Mouse (Mus musculus): Measurements from ENCODE around the gene Bmt2.
A peak's percentile ranks its signal among the peaks of the same experiment; 100 is the strongest.

The Bmt2 gene

GRCm38 (mm10) chr6:13677818-13678282, at the start of gene Bmt2:
TSS of gene Bmt2 (minus strand) at chr6:13677966.
- peak; percentile 99 for DNase-seq (ENCODE audit: inconsistent ontology term)

GRCm38 (mm10) chr6:13722166-13722565, 44.4 kb upstream of the Bmt2 start:
- no peak for DNase-seq (ENCODE audit: inconsistent ontology term)

GRCm38 (mm10) chr6:13714867-13715266, 37.1 kb upstream of the Bmt2 start:
- DNase-seq (ENCODE audit: inconsistent ontology term): no peak

- DNase-seq (ENCODE audit: inconsistent ontology term): no peak
Measured at GRCm38 (mm10) chr6:13696882-13697281, 19.1 kb upstream of the Bmt2 start.

- no peak for DNase-seq (ENCODE audit: inconsistent ontology term)
Measured at GRCm38 (mm10) chr6:13695103-13695845, 17.5 kb upstream of the Bmt2 start.

- DNase-seq (ENCODE audit: inconsistent ontology term): no peak
Measured at GRCm38 (mm10) chr6:13691657-13692294, 14.0 kb upstream of the Bmt2 start.

- no peak for DNase-seq (ENCODE audit: inconsistent ontology term)
Measured at GRCm38 (mm10) chr6:13690398-13690797, 12.6 kb upstream of the Bmt2 start.

GRCm38 (mm10) chr6:13683929-13684595, 6.3 kb upstream of the Bmt2 start:
- no peak for DNase-seq (ENCODE audit: inconsistent ontology term)

GRCm38 (mm10) chr6:13678349-13678748, 583 bp upstream of the Bmt2 start:
- no peak for DNase-seq (ENCODE audit: inconsistent ontology term)

GRCm38 (mm10) chr6:13677141-13677761, 515 bp downstream of the Bmt2 start:
- peak; percentile 79 for DNase-seq (ENCODE audit: inconsistent ontology term)

GRCm38 (mm10) chr6:13676196-13676595, 1.6 kb downstream of the Bmt2 start:
- peak; percentile 15 for DNase-seq (ENCODE audit: inconsistent ontology term)

- no peak for DNase-seq (ENCODE audit: inconsistent ontology term)
Measured at GRCm38 (mm10) chr6:13674600-13675305, 3.0 kb downstream of the Bmt2 start.

GRCm38 (mm10) chr6:13665646-13666045, 12.1 kb downstream of the Bmt2 start:
- DNase-seq (ENCODE audit: inconsistent ontology term): no peak

GRCm38 (mm10) chr6:13658016-13658415, 19.8 kb downstream of the Bmt2 start:
- no peak for DNase-seq (ENCODE audit: inconsistent ontology term)

- no peak for DNase-seq (ENCODE audit: inconsistent ontology term)
Measured at GRCm38 (mm10) chr6:13654081-13654480, 23.7 kb downstream of the Bmt2 start.

GRCm38 (mm10) chr6:13652284-13652683, 25.5 kb downstream of the Bmt2 start:
- DNase-seq (ENCODE audit: inconsistent ontology term): no peak

GRCm38 (mm10) chr6:13650854-13651253, 26.9 kb downstream of the Bmt2 start:
- DNase-seq (ENCODE audit: inconsistent ontology term): no peak

GRCm38 (mm10) chr6:13648305-13648704, 29.5 kb downstream of the Bmt2 start:
- DNase-seq (ENCODE audit: inconsistent ontology term): no peak

- no peak for DNase-seq (ENCODE audit: inconsistent ontology term)
Measured at GRCm38 (mm10) chr6:13636582-13636989, 41.2 kb downstream of the Bmt2 start.

- DNase-seq (ENCODE audit: inconsistent ontology term): no peak
Measured at GRCm38 (mm10) chr6:13632571-13632970, 45.2 kb downstream of the Bmt2 start.

- DNase-seq (ENCODE audit: inconsistent ontology term): no peak
Measured at GRCm38 (mm10) chr6:13630607-13631006, 47.2 kb downstream of the Bmt2 start.

- no peak for DNase-seq (ENCODE audit: inconsistent ontology term)
Measured at GRCm38 (mm10) chr6:13619618-13620017, 58.1 kb downstream of the Bmt2 start.
